Mouse (Mus musculus) hindbrain, postnatal 0 days (tissue): Measurements from ENCODE around the gene Mpzl1. TPM values are rescaled to one million over a fixed set of nuclear protein-coding genes. Genes with fewer than 3 reads are reported as not detected.

Experiments used
- ATAC-seq: fragments of 200-750 bp; cut with Nextera tagmentation; 2 replicates; pipeline ENCODE4 v1.8.0; 2017; ENCODE audit warnings: mild to moderate bottlenecking, moderate TSS enrichment, moderate library complexity
- DNase-seq: peaks from one replicate; pipeline ENCODE4 v3.0.0-alpha.2; 2015; ENCODE audit warnings: low spot score
- H3K27ac ChIP-seq: fragments of 300-500 bp; sonication (generic); 2 replicates; pipeline ENCODE4 v1.5.1; 2014; ENCODE audit warnings: mild to moderate bottlenecking
- H3K27me3 ChIP-seq: fragments of 300-500 bp; sonication (generic); 2 replicates; pipeline ENCODE4 v1.6.1; 2014; ENCODE audit warnings: low read length, mixed read lengths; ENCODE audit not compliant: insufficient read depth
- H3K36me3 ChIP-seq: fragments of 300-500 bp; sonication (generic); 2 replicates; pipeline ENCODE4 v1.6.1; 2014; ENCODE audit warnings: low read length, mixed read lengths; ENCODE audit not compliant: insufficient read depth
- H3K4me1 ChIP-seq: fragments of 300-500 bp; sonication (generic); 2 replicates; pipeline ENCODE4 v1.6.1; 2014; ENCODE audit warnings: antibody characterized with exemption, low read length, mixed read lengths; ENCODE audit not compliant: insufficient read depth
- H3K4me2 ChIP-seq: fragments of 300-500 bp; sonication (generic); 2 replicates; pipeline ENCODE4 v1.6.1; 2014; ENCODE audit warnings: low read depth, mild to moderate bottlenecking, low read length, moderate library complexity, mixed read lengths
- H3K4me3 ChIP-seq: fragments of 300-500 bp; sonication (generic); 2 replicates; pipeline ENCODE4 v1.5.1; 2014; ENCODE audit warnings: low read length
- H3K9ac ChIP-seq: fragments of 300-500 bp; sonication (generic); replicated peaks from 2 replicates; pipeline ENCODE4 v1.6.1; 2014; ENCODE audit warnings: mild to moderate bottlenecking, low read length, moderate library complexity, mixed read lengths
- H3K9me3 ChIP-seq: fragments of 300-500 bp; sonication (generic); 2 replicates; pipeline ENCODE4 v1.6.1; 2016; ENCODE audit warnings: low read length, mixed read lengths
- CTCF ChIP-seq: IDR thresholded peaks from 2 replicates; pipeline ENCODE4 v1.5.1; 2016; ENCODE audit warnings: antibody characterized with exemption, control low read depth, low read depth
- WGBS: fragments of 180-500 bp; shearing (Covaris S2); extraction: QIAGEN DNeasy Blood & Tissue Kit; methylation state at CpG from one replicate; pipeline ENCODE4 v1.1.7; 2014; 5-methylcytosine and 5-hydroxymethylcytosine counted together
- polyA plus RNA-seq: library from polyadenylated mRNA; unstranded; fragments of >200 nt; fragmentation: Nextera tagmentation; extraction: Ambion mirVana; gene quantifications from 2 replicates; pipeline ENCODE4 v1.2.1, GENCODE M21; 2015
- total RNA-seq: library from RNA; depleted of rRNA; stranded (reverse); fragments of >200 nt; gene quantifications from 2 replicates; pipeline ENCODE4 v1.2.3, GENCODE M21; 2014

The Mpzl1 gene
- total and polyA plus RNA-seq, 2 experiments from 2014 or later, result 30.2 to 145 TPM

- no peak overlapping the region for H3K27ac ChIP-seq
- no peaks in the 10 kb centered on the region for H3K4me1 ChIP-seq
- WGBS, result 70% methylated on average over 5 of the region's 5 CpGs
- TF ChIP-seq CTCF, result no peak
- no peaks in the 10 kb centered on the region for H3K9me3 ChIP-seq
- ATAC-seq, result no peak
- peak overlapping the region; percentile 63; the same call in 1 of the 2 replicates for H3K4me2 ChIP-seq
- DNase-seq, result no peak
- H3K36me3 ChIP-seq, result no peaks in the 10 kb centered on the region
- H3K4me3 ChIP-seq, result no peak overlapping the region
- no peaks in the 10 kb centered on the region for H3K27me3 ChIP-seq
- no peak overlapping the region for H3K9ac ChIP-seq
Measured at GRCm38 (mm10) chr1:165643735-165644134, 9.4 kb upstream of the Mpzl1 start.

DNA sequence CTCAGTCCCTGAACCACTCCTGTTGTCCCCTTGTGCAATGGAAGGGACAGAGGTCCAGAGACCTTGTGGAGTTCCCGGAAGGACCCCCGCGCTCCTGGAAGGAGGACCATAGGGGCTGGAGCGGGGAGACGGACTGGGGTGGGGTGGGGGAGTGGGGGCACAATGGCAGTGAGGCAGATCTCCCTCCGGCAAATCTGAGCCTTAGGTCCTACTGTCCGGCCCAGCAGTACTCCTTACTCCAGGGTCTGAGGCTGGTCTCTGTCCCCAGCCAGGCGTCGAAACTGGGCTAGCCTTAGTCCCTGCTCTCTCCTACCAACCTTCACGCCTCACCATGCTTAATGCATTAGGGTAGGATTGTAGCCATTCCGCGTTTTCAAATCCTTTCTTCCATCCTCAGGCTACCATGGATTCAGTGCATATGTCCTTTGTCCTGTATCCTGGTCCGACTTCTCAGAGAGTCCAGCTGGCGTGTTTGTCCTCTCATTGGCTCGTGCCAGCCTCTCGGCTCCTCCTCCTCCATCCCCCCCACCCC lies 8.5 kb upstream of the Mpzl1 start:
- Histone ChIP-seq H3K4me2 (peak overlapping the region; percentile 63), H3K36me3 (no peaks in the 10 kb centered on the region), H3K9me3 (no peaks in the 10 kb centered on the region), H3K9ac (peak overlapping the region; percentile 78), H3K27ac (peak overlapping the region; percentile 98), H3K4me3 (peak overlapping the region; percentile 68), H3K4me1 (no peaks in the 10 kb centered on the region), H3K27me3 (no peaks in the 10 kb centered on the region)
- ATAC-seq, result peak; percentile 81
- no peak for TF ChIP-seq CTCF
- DNase-seq, result peak; percentile 83
- 0% methylated on average over 16 of the region's 16 CpGs for WGBS

GRCm38 (mm10) chr1:165641786-165642771 lies 7.7 kb upstream of the Mpzl1 start:
- DNase-seq, result peak; percentile 90
- H3K4me1 ChIP-seq, result no peaks in the 10 kb centered on the region
- peak overlapping the region; percentile 68 for H3K4me3 ChIP-seq
- H3K36me3 ChIP-seq, result no peaks in the 10 kb centered on the region
- under 1% methylated on average over 75 of the region's 75 CpGs for WGBS
- peak overlapping the region; percentile 78 for H3K9ac ChIP-seq
- H3K27ac ChIP-seq, result peak overlapping the region; percentile 98
- ATAC-seq, result peak; percentile 87
- peak overlapping the region; percentile 63 for H3K4me2 ChIP-seq
- H3K9me3 ChIP-seq, result no peaks in the 10 kb centered on the region
- no peaks in the 10 kb centered on the region for H3K27me3 ChIP-seq
- TF ChIP-seq CTCF, result no peak

DNA sequence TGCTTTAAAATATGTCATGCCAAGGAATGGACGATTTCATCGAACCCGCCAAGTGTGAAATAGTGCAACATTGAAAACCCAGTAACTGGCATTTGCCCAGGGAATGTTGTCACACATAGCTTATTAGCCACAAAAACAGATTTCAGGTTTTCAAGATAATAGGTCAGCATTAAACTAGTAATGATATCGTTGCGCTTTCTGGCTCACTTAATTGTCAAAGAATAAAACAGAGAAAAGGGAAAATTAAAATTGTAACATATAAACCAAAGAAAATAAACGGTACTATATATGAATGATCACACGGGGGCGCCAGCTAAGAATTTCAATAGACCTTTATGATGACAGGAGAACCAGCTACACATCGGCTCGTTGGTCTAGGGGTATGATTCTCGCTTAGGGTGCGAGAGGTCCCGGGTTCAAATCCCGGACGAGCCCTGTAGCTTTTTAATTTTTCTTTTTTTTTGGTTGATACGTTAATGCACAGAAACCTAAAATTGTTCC lies 7.0 kb upstream of the Mpzl1 start:
- peak overlapping the region; percentile 63 for H3K4me2 ChIP-seq
- WGBS, result 1% methylated on average over 16 of the region's 16 CpGs
- ATAC-seq (peak; percentile 72), DNase-seq (peak; percentile 86)
- peak overlapping the region; percentile 98; the same call in 1 of the 2 replicates for H3K27ac ChIP-seq
- no peaks in the 10 kb centered on the region for H3K36me3 ChIP-seq
- peak overlapping the region; percentile 78 for H3K9ac ChIP-seq
- no peaks in the 10 kb centered on the region for H3K27me3 ChIP-seq
- H3K9me3 ChIP-seq, result no peaks in the 10 kb centered on the region
- no peaks in the 10 kb centered on the region for H3K4me1 ChIP-seq
- H3K4me3 ChIP-seq, result peak overlapping the region; percentile 68
- peak; percentile 76 for TF ChIP-seq CTCF

GRCm38 (mm10) chr1:165636289-165636688 lies 2.0 kb upstream of the Mpzl1 start:
- Histone ChIP-seq H3K27ac (no peak overlapping the region), H3K9me3 (no peaks in the 10 kb centered on the region), H3K36me3 (no peaks in the 10 kb centered on the region), H3K4me1 (peaks cover 5% of the 10 kb centered on the region; the same call in 1 of the 2 replicates), H3K27me3 (no peaks in the 10 kb centered on the region), H3K4me3 (no peak overlapping the region), H3K9ac (no peak overlapping the region), H3K4me2 (no peak overlapping the region)
- DNase-seq (no peak), ATAC-seq (no peak)
- TF ChIP-seq CTCF, result no peak
- WGBS, result 81% methylated on average over 8 of the region's 8 CpGs

DNA sequence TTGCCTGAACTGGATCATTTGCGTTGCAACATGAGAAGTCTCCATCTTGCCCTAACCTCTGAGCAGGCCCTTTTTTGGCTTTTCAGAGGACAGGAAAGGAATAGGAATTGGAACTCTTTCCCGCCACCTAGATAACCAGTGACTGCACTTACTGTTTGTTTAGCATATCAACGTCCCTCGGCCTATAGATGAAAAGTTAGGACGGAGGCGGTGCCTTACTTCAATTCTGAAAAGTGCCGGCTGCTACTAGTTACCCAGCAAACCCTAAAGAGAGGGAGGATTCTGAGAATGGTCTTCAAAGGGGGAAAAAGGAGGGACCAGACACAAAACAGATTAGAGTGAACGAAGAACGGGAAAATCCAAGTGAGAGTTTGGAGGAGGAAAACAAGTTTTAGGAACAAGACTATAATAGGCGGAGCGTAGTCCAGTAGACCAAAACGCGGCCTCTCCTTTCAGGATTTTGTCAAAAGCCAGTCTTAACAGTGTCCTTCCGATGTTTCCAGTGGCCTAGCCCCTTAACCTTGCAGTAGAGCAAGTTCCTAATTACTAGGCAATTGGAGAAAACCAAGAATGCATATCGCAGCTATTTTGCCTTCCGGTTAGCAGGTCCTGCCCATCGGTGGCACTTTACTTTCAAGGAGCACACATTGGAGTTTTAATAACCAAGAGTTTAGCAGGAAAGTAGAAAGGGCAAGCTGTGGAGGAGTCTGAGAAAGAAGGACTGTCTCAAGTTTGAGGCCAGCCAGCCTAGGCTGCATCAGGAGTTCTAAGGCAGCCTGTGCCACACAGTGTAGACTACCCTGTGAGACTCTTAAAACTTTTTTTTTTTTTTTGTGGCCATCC lies 938 bp upstream of the Mpzl1 start:
- H3K9ac ChIP-seq, result peak overlapping the region; percentile 80

More for the DNA sequence above, 938 bp upstream of the Mpzl1 start:
- no peak for TF ChIP-seq CTCF
- Histone ChIP-seq H3K9me3 (no peaks in the 10 kb centered on the region), H3K4me3 (peak overlapping the region; percentile 90), H3K4me1 (peaks cover 7% of the 10 kb centered on the region; the same call in 1 of the 2 replicates), H3K4me2 (peak overlapping the region; percentile 79), H3K27ac (peak overlapping the region; percentile 96; the same call in 1 of the 2 replicates), H3K27me3 (no peaks in the 10 kb centered on the region), H3K36me3 (no peaks in the 10 kb centered on the region)
- ATAC-seq, result no peak
- 31% methylated on average over 17 of the region's 17 CpGs for WGBS
- no peak for DNase-seq
